Mouse (Mus musculus) splenic B cell, adult 2 months (primary cell): ENCODE data around the gene Rpia.

Experiments
- DNase-seq: peaks from one replicate; pipeline ENCODE4 v3.0.0-alpha.2; 2011; ENCODE audit warnings: low read depth, low spot score
- H3K27me3 ChIP-seq: 2 replicates; pipeline ENCODE4 v1.6.1; 2012; ENCODE audit warnings: mild to moderate bottlenecking, low read length, moderate library complexity, mixed read lengths; ENCODE audit not compliant: control insufficient read depth, poor library complexity, insufficient read depth, severe bottlenecking
- H3K36me3 ChIP-seq: 2 replicates; pipeline ENCODE4 v1.6.1; 2012; ENCODE audit warnings: mild to moderate bottlenecking, low read length, moderate library complexity, mixed read lengths; ENCODE audit not compliant: control insufficient read depth, poor library complexity, insufficient read depth, severe bottlenecking

Gene Rpia

DNA sequence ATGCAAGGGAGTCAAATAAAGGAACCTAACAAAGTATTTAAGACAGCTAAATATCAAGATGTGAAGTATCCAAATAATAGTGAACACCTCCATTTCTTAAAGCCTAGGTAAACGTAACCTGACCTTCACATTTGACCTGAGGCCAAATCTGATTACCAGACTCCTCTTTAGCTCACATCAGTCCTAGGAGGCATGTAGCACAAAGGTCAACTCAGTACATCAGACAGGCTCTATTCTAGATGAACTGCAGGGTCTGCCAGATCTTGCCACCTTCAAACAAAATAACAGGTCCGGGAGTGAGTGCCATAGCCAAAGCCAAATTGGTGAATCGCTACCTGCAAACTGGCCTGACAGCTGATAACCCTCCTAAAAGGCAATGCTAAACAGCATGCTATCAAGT is 2.9 kb downstream of the Rpia start:
- no peak for DNase-seq
- peaks cover 2% of the 10 kb centered on the region for H3K36me3 ChIP-seq
- H3K27me3 ChIP-seq, result no peaks in the 10 kb centered on the region

DNA sequence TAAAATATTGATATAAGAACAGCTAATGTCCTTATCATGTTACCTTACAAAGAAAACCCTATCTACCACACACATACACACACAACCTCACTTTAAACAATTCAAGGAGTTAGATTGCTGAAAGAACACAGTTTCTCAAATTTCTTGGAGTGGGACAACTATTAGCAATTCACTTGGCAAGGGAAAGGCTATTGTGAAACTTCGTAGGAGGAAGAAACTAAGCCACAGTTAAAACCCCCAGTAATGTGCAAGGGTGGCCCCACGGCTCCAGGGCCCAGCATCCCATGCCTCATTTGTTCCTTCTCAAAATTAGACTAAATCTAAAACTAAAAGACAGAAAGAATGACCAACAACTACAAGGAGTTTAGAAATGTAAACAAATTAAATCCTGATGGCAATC is 4.5 kb downstream of the Rpia start:
- H3K36me3 ChIP-seq, result peaks cover 2% of the 10 kb centered on the region
- no peaks in the 10 kb centered on the region for H3K27me3 ChIP-seq
- DNase-seq, result no peak

DNA sequence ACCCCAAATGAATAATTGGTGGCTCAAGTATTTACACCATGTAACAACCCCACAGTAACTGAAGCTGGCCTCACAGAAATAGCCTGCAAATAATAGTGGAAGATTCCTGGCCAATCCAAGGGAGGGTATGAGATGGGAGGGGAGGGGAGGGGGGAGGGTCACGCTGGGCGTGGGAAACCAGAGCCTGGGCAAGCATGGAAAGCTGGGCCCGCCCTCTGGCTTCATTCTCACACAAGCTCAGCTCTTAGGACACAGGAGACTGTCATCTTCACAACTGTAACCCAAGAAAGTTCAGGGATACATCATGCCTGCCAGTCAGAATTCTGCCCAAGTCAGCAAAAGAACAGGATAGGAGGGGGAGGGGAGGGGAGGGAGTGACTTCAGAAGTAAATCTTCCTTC is 6.2 kb downstream of the Rpia start:
- Histone ChIP-seq H3K27me3 (no peaks in the 10 kb centered on the region), H3K36me3 (peaks cover 2% of the 10 kb centered on the region)
- DNase-seq, result no peak

DNA sequence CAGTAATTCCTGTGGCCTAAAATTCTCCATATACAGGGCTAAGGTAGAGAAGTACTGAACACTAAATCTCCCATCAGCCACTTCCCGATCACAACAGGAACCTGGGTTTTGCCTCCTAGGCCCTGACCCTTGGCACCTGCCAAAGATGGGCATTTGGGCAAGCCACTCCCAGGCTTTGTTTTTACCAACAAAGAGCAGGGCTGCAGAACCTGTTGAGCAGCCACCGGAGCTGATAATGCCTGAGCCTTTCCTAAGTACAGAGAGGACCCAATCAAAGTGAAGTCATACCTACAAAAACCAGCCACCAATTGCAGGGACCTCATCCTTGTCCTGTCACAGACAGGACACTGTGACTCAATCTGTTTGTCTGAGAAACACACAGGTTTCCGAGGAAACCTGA is 7.2 kb downstream of the Rpia start:
- no peak for DNase-seq
- Histone ChIP-seq H3K27me3 (no peaks in the 10 kb centered on the region), H3K36me3 (peaks cover 2% of the 10 kb centered on the region)

DNA sequence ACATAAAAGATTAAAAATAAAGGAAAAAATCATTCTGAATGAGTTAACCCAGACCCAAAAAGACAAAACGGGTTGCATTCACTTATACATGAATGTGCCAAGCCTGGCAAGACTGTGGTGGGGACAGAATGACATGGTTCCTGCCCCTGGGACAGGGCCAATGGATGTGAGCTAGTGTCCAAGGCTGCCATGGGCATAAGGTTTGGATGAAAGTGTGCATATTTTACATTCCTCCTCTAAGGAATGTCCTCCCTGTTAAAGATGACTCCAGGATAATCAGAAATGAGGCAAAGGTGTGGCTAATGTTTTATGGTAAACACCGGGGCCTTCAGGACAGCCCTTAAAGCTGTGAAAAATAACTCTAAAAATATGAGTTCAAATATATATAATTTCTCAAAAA is 10.7 kb downstream of the Rpia start:
- Histone ChIP-seq H3K36me3 (peaks cover 1% of the 10 kb centered on the region), H3K27me3 (no peaks in the 10 kb centered on the region)
- DNase-seq, result no peak

DNA sequence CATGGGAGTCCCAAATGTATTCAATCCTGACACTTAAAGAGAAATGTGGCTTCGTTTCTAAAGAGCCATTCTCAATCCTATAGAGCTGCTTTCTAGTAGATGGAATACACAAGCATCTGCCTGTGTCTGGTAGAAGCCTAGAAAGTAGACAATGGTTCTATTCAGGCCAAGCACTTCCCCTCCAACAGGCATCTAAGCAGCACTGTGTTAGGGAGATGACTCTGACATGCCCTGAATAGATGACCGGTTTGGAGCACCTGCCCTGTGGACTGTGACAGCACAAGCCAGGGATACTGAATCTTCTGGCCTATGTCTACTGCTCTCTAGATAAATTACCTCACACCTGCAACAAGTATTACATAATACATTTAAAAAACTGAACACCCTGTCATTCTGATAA is 17.7 kb downstream of the Rpia start:
- Histone ChIP-seq H3K27me3 (no peaks in the 10 kb centered on the region), H3K36me3 (peaks cover 3% of the 10 kb centered on the region)
- no peak for DNase-seq

DNA sequence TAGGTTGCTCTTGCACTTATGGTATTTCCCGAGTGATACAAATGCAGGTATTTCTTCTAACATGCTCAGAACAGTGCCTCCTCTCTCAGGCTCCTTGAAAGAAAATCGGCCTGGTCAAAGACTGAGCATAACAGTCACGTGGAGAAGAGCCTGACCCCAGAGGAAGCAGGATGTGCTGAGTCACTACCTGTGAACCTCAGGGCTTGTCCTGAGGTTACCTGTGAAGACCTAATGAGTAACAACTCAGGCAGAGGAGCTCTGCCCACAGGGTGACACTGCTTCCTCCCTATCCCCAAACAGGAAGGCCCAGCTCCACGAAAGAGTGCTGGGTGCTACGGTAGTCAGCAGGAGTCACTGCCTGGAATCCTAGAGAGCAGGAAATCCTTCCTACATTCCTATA is 18.3 kb downstream of the Rpia start:
- peaks cover 3% of the 10 kb centered on the region for H3K36me3 ChIP-seq

DNA sequence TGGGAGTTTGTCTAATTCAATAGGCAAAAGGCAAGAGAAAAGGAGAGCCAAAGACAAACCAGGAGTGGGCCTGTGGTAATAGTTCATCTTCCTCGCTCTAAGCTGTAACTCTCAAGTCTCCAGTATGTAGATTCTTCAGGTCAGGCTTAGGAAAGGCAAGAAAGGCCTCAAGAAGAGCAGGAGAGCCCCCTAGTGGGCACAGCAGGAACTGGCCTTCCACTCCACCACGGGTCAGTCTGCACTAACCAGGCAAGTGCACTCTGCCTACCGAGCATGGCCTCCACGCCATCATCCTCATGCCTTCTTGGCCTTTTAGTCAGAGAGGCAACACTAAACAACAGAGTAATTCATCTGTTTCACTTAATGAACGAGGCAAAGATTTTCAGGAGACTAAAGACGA is 23.3 kb downstream of the Rpia start:
- H3K27me3 ChIP-seq, result no peaks in the 10 kb centered on the region
- peaks cover 6% of the 10 kb centered on the region for H3K36me3 ChIP-seq
- peak; percentile 92 for DNase-seq

More for the DNA sequence above, 18.3 kb downstream of the Rpia start:
- H3K27me3 ChIP-seq, result no peaks in the 10 kb centered on the region
- no peak for DNase-seq

DNA sequence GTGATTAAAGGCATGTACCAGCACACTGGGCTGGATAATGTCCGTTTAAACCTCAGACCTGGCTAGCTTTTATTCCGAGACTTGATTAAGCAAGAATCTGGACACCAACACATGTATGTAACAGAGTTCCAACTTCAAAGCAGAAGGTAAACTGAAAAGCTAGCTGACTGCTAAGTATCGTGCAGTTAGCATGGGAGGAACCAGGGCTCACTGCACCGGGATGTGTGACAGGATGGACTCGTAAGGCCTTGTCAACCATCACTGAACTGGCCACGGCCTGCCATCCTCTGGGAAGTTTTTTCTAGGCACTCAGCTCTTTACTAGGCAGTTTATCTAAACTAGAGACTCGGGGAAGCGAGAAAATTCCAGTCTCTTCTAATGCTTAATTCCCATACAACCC is 27.0 kb downstream of the Rpia start:
- H3K27me3 ChIP-seq, result no peaks in the 10 kb centered on the region
- peak; percentile 56 for DNase-seq

DNA sequence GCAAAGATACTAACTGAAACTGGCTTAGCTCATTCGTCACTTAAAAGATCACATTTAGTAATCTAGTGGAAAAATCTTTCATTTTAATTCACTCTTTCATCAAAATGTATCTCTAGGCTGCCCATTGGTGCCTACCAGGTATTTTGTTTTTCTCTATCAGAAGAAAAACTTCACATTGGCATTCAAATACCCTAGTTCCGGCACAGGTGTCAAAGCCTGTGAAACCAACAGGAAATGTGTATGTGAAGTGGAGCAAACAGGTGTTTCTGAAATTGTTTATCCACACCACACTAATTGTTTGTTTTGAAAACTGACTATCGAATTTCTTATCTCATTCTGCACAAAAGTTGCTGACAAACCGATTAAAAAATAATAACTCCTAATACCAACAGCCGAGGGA is 27.5 kb downstream of the Rpia start:
- peak; percentile 51 for DNase-seq
- Histone ChIP-seq H3K36me3 (peaks cover 3% of the 10 kb centered on the region; the same call in 1 of the 2 replicates), H3K27me3 (no peaks in the 10 kb centered on the region)

More for the DNA sequence above, 27.0 kb downstream of the Rpia start:
- H3K36me3 ChIP-seq, result peaks cover 3% of the 10 kb centered on the region; the same call in 1 of the 2 replicates

DNA sequence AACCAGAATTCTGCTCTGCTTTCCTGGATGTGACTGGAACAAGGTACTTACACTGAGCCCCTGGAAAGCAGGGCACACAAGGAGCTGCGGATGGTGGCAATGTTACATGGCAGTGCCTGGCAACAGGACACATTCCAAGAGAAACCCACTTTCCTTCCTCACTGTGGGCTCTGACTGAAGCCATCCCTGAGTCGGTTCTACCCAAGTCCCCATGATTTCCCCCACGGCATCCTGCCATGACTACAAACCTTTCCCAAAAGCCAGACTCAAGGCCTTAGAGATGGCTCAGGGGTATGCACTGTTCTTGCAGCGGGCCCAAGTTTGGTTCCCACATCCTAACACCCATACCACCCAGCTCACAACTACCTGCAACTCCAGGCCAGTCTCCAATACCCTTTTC is 28.2 kb downstream of the Rpia start:
- DNase-seq, result no peak

DNA sequence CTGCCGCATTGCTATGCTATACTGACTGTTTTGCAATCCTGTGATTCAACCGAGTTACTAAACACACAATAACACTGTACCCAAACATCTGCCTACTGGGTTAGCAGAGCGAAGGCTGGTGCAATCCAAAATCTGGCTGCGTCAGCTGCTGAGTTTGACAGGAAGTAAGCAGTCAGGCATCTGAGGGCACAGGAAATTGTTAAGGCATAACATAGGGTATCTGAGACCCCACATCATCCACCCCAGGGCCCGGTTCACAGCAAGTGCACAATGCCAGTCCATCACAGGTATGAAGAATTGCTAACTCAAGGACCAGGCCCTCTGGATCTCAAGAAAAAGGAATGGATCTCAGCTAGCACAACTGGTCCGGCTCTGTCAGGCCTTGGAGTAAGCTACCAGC is 29.4 kb downstream of the Rpia start:
- DNase-seq, result peak; percentile 48
- H3K27me3 ChIP-seq, result no peaks in the 10 kb centered on the region
- no peaks in the 10 kb centered on the region for H3K36me3 ChIP-seq

More for the DNA sequence above, 28.2 kb downstream of the Rpia start:
- Histone ChIP-seq H3K36me3 (0 out of 2 replicates have a peak, but pooled peaks cover 3% of the 10 kb centered on the region), H3K27me3 (no peaks in the 10 kb centered on the region)

DNA sequence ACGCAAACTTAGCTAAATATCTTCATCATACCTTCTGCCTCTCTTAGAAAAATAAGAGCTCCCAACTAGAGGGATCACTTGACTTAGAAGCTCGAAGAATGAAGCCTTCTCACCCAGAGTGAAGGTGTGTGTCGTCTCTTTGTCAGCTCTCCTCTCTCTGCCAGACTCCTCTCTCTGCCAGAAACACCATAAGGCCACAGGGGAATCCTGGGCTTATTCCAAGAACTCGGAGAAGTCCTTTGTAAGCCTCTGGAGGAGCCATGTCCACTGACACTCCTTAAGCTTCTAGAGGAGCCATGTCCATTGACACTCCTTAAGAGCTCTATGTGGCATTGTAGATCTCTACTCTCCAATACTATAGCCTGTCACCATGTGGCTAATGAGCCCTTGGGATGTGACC is 31.1 kb downstream of the Rpia start:
- no peaks in the 10 kb centered on the region; the same call in 1 of the 2 replicates for H3K36me3 ChIP-seq
- H3K27me3 ChIP-seq, result no peaks in the 10 kb centered on the region
- DNase-seq, result no peak

DNA sequence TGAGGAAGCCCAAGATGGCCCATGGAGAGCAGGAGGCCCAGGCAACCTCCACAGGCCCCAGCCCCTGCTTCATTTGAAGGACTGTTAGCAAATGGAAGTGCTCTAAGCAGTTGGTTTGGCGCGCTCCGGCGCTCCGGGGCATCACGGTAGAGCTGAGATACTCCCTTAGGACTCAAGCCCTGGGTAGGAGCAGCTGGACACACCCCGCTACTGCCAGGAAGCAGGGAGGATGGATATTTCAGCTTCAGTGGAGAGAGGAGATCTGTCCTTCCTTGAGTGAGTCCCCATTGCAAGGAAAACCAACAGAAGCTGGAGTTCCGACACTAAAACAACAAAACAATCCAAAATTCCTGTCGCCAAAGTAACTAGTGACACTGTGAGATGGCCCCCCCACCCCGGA is 37.2 kb downstream of the Rpia start:
- H3K36me3 ChIP-seq, result no peaks in the 10 kb centered on the region; the same call in 1 of the 2 replicates
- no peak for DNase-seq
- H3K27me3 ChIP-seq, result no peaks in the 10 kb centered on the region

DNA sequence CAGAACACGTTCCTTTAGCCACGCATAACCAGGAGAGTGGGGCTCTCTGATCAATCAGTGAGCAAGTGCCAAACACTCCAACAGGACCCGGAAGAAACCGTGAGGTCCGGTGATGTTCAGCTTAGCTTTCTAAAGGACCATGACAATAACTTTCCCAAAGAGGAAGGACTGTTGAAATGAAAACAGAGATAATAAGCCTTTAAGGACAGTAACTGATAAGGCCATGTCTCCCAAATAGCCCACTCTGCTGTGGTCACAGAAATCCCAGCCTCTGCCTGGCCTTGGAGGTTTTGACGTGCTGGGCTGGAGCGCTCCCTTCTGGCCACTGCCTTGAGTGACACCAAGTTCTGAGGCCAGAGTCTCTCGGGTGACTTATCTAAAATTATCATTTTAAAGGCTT is 39.7 kb downstream of the Rpia start:
- DNase-seq, result peak; percentile 82

DNA sequence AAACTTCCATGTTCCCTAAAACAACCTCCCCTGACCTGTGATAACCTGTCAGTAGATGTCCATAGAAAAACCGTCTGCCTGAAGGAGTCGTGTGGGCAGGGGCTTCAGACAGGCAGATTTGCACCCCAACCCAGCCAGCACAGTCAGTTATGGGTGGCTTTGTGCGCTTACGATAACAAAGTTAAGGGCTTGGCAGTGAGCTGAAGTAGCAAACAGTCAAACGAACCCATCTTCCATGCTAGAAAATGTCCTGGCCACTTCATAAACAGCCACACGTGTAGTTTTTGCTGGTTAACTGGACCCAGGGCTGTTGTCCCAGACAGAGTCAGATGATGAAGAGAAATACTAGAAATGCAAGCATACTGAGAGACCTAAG is 40.1 kb downstream of the Rpia start:
- Histone ChIP-seq H3K27me3 (no peaks in the 10 kb centered on the region), H3K36me3 (no peaks in the 10 kb centered on the region; the same call in 1 of the 2 replicates)
- no peak for DNase-seq

More for the DNA sequence above, 39.7 kb downstream of the Rpia start:
- Histone ChIP-seq H3K27me3 (no peaks in the 10 kb centered on the region), H3K36me3 (no peaks in the 10 kb centered on the region; the same call in 1 of the 2 replicates)
